Mouse (Mus musculus) kidney, embryonic 16.5 days (tissue): ENCODE results near the gene Msh6. TPM values are rescaled to one million over a fixed set of nuclear protein-coding genes. Genes with fewer than 3 reads are reported as not detected.
A peak's percentile ranks its signal among the peaks of the same experiment; 100 is the strongest.
"Not testable (repeated sequence)": the region's sequence is repeated elsewhere in the genome, so short reads cannot be mapped to it uniquely, and the experiment has no call there.

Experiments
- ATAC-seq: fragments of 200-750 bp; cut with Nextera tagmentation; 2 replicates; pipeline ENCODE4 v1.8.0; 2017; ENCODE audit warnings: moderate TSS enrichment; ENCODE audit not compliant: low FRiP score, low TSS enrichment
- H3K27ac ChIP-seq: fragments of 300-500 bp; sonication (generic); 2 replicates; pipeline ENCODE4 v1.5.1; 2014; ENCODE audit warnings: low read length
- H3K27me3 ChIP-seq: fragments of 300-500 bp; sonication (generic); 2 replicates; pipeline ENCODE4 v1.6.1; 2014; ENCODE audit warnings: low read length, control low read depth, mixed read lengths; ENCODE audit not compliant: insufficient read depth
- H3K36me3 ChIP-seq: fragments of 300-500 bp; sonication (generic); 2 replicates; pipeline ENCODE4 v1.6.1; 2014; ENCODE audit warnings: low read length, control low read depth, mixed read lengths; ENCODE audit not compliant: insufficient read depth
- H3K4me1 ChIP-seq: fragments of 300-500 bp; sonication (generic); 2 replicates; pipeline ENCODE4 v1.6.1; 2014; ENCODE audit warnings: low read length, control low read depth, mixed read lengths; ENCODE audit not compliant: insufficient read depth
- H3K4me2 ChIP-seq: fragments of 300-500 bp; sonication (generic); replicated peaks from 2 replicates; pipeline ENCODE4 v1.6.1; 2014; ENCODE audit warnings: low read depth, low read length
- H3K4me3 ChIP-seq: fragments of 300-500 bp; sonication (generic); 2 replicates; pipeline ENCODE4 v1.5.1; 2014; ENCODE audit warnings: mild to moderate bottlenecking, low read length
- H3K9ac ChIP-seq: fragments of 300-500 bp; sonication (generic); replicated peaks from 2 replicates; pipeline ENCODE4 v1.6.1; 2014; ENCODE audit warnings: low read length
- H3K9me3 ChIP-seq: fragments of 300-500 bp; sonication (generic); 2 replicates; pipeline ENCODE4 v1.6.1; 2016; ENCODE audit warnings: low read length, control low read depth
- WGBS: fragments of 180-500 bp; shearing (Covaris S2); extraction: QIAGEN DNeasy Blood & Tissue Kit; methylation state at CpG from one replicate; pipeline ENCODE4 v1.1.7; 2014; 5-methylcytosine and 5-hydroxymethylcytosine counted together
- polyA plus RNA-seq: library from polyadenylated mRNA; unstranded; fragments of >200 nt; fragmentation: Nextera tagmentation; extraction: Ambion mirVana; gene quantifications from 2 replicates; pipeline ENCODE4 v1.2.1, GENCODE M21; 2015

Gene Msh6
- polyA plus RNA-seq, 1 experiment from 2014 or later: 61.9 TPM

- Histone ChIP-seq H3K4me2 (no peak overlapping the region), H3K9ac (no peak overlapping the region), H3K4me1 (no peaks in the 10 kb centered on the region), H3K27me3 (no peaks in the 10 kb centered on the region), H3K4me3 (no peak overlapping the region), H3K36me3 (no peaks in the 10 kb centered on the region), H3K9me3 (peaks cover 5% of the 10 kb centered on the region; the same call in 1 of the 2 replicates), H3K27ac (no peak overlapping the region)
- WGBS: 90% methylated on average over 13 of the region's 14 CpGs
- no peak for ATAC-seq
Observed at GRCm38 (mm10) chr17:87963081-87964075, 11.5 kb upstream of the Msh6 start.

GRCm38 (mm10) chr17:87968483-87968926 lies 6.4 kb upstream of the Msh6 start:
- not testable (repeated sequence) for H3K36me3 ChIP-seq, H3K9me3 ChIP-seq, H3K27me3 ChIP-seq, H3K4me2 ChIP-seq, H3K9ac ChIP-seq, H3K27ac ChIP-seq, H3K4me3 ChIP-seq, H3K4me1 ChIP-seq
- WGBS: 34% methylated on average over 6 of the region's 8 CpGs
- ATAC-seq: peak; percentile 83

GRCm38 (mm10) chr17:87971696-87972591 lies 2.9 kb upstream of the Msh6 start:
- not testable (repeated sequence) for H3K4me2 ChIP-seq, H3K27ac ChIP-seq, H3K9me3 ChIP-seq, H3K27me3 ChIP-seq, ATAC-seq, H3K9ac ChIP-seq, H3K36me3 ChIP-seq, H3K4me3 ChIP-seq
- 84% methylated on average over 15 of the region's 15 CpGs for WGBS
- peaks cover 17% of the 10 kb centered on the region for H3K4me1 ChIP-seq

GRCm38 (mm10) chr17:87972856-87973255 lies 2.0 kb upstream of the Msh6 start:
- H3K27ac ChIP-seq: no peak overlapping the region
- H3K4me3 ChIP-seq: no peak overlapping the region
- no peaks in the 10 kb centered on the region for H3K9me3 ChIP-seq
- H3K9ac ChIP-seq: no peak overlapping the region
- H3K36me3 ChIP-seq: peaks cover 4% of the 10 kb centered on the region; the same call in 1 of the 2 replicates
- peaks cover 22% of the 10 kb centered on the region for H3K4me1 ChIP-seq
- WGBS: 66% methylated on average over 5 of the region's 5 CpGs
- H3K27me3 ChIP-seq: no peaks in the 10 kb centered on the region
- no peak overlapping the region for H3K4me2 ChIP-seq
- no peak for ATAC-seq

- H3K27ac ChIP-seq: no peak overlapping the region
- no peaks in the 10 kb centered on the region for H3K9me3 ChIP-seq
- H3K36me3 ChIP-seq: peaks cover 4% of the 10 kb centered on the region; the same call in 1 of the 2 replicates
- WGBS: 59% methylated on average over 10 of the region's 10 CpGs
- no peaks in the 10 kb centered on the region for H3K27me3 ChIP-seq
- ATAC-seq: no peak
- H3K4me2 ChIP-seq: peak overlapping the region; percentile 67
- H3K9ac ChIP-seq: 0 out of 2 replicates have a peak overlapping the region, but pooled peaks have one; percentile 66
- no peak overlapping the region; the same call in 1 of the 2 replicates for H3K4me3 ChIP-seq
- peaks cover 29% of the 10 kb centered on the region for H3K4me1 ChIP-seq
Observed at GRCm38 (mm10) chr17:87973261-87974167, 1.3 kb upstream of the Msh6 start.

GRCm38 (mm10) chr17:87975229-87975853 lies 479 bp downstream of the Msh6 start:
- peak overlapping the region; percentile 86 for H3K27ac ChIP-seq
- peak; percentile 66 for ATAC-seq
- H3K36me3 ChIP-seq: peaks cover 8% of the 10 kb centered on the region; the same call in 1 of the 2 replicates
- H3K9me3 ChIP-seq: no peaks in the 10 kb centered on the region
- peak overlapping the region; percentile 82 for H3K4me3 ChIP-seq
- H3K4me2 ChIP-seq: peak overlapping the region; percentile 62
- WGBS: under 1% methylated on average over 53 of the region's 68 CpGs
- H3K9ac ChIP-seq: peak overlapping the region; percentile 89
- H3K27me3 ChIP-seq: no peaks in the 10 kb centered on the region
- peaks cover 29% of the 10 kb centered on the region for H3K4me1 ChIP-seq

- no peak for ATAC-seq
- WGBS: 72% methylated on average over 9 of the region's 9 CpGs
- Histone ChIP-seq H3K9ac (peak overlapping the region; percentile 89), H3K9me3 (no peaks in the 10 kb centered on the region), H3K4me1 (peaks cover 29% of the 10 kb centered on the region), H3K36me3 (peaks cover 14% of the 10 kb centered on the region), H3K4me3 (peak overlapping the region; percentile 82), H3K27ac (peak overlapping the region; percentile 4; the same call in 1 of the 2 replicates), H3K27me3 (no peaks in the 10 kb centered on the region), H3K4me2 (peak overlapping the region; percentile 62)
Observed at GRCm38 (mm10) chr17:87976154-87976806, 1.4 kb downstream of the Msh6 start.

GRCm38 (mm10) chr17:87976927-87977326 lies 2.1 kb downstream of the Msh6 start:
- not testable (repeated sequence) for H3K4me2 ChIP-seq, H3K27me3 ChIP-seq
- WGBS: 89% methylated on average over 4 of the region's 4 CpGs

More at GRCm38 (mm10) chr17:87976927-87977326, 2.1 kb downstream of the Msh6 start:
- H3K9me3 ChIP-seq, H3K9ac ChIP-seq, ATAC-seq, H3K27ac ChIP-seq, H3K4me3 ChIP-seq: not testable (repeated sequence)
- Histone ChIP-seq H3K4me1 (peaks cover 29% of the 10 kb centered on the region), H3K36me3 (peaks cover 14% of the 10 kb centered on the region)
